Mouse (Mus musculus): ENCODE results near the gene Chst14.

DNA sequence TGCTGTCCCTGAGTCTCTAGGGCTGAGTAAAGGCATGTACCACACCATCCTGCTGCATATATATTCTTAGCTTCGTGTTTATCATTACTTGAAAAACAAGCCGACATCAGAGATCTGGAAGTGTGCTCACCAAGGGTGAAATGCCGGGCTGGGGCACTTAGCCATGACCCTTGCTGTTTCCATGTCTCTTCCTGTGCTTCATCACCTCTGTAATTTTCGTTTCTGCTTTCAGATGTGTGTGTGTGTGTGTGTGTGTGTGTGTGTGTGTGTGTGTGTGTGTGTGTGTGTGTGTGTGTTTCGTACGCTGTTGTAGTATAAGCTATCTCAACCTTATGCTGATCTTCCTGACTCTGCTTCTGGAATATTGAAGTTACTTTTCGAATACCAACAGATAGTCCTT is 15.0 kb downstream of the Chst14 start:
- no peak for TF ChIP-seq CTCF (IDR thresholded peaks at IDR 0.05; ENCODE audit: control insufficient read depth, insufficient read depth, insufficient replicate concordance, low read depth, low read length)
- no peak for TF ChIP-seq POLR2A (IDR thresholded peaks at IDR 0.05; ENCODE audit: control insufficient read depth, low read depth, low read length)
